Mouse (Mus musculus) heart, adult 11 months (tissue): ENCODE measurements at regions not wholly inside any gene's neighbourhood (a gene's known extent, or its start where the extent isn't known, plus 50 kb on each side); places are given as distances from the start of the nearest gene placed in this dataset.
A peak's percentile ranks its signal among the peaks of the same experiment; 100 is the strongest.

Experiments
- DNase-seq: peaks from one replicate; pipeline ENCODE4 v3.0.0; 2022

- peak; percentile 91 for DNase-seq
These were observed 150.7 kb downstream of the Qrsl1 start for GRCm38 (mm10) chr10:43750854-43751253.

- peak; percentile 96 for DNase-seq
These were observed 149.5 kb downstream of the Qrsl1 start for GRCm38 (mm10) chr10:43751881-43752675.

- peak; percentile 49 for DNase-seq
These were observed 144.5 kb downstream of the Qrsl1 start for GRCm38 (mm10) chr10:43756881-43757565.

GRCm38 (mm10) chr10:43758124-43759025 is 143.2 kb downstream of the Qrsl1 start:
- DNase-seq = peak; percentile 77

- peak; percentile 41 for DNase-seq
These were observed 142.2 kb downstream of the Qrsl1 start for GRCm38 (mm10) chr10:43759186-43759905.

GRCm38 (mm10) chr10:43759906-43760281 is 141.7 kb downstream of the Qrsl1 start:
- peak; percentile 16 for DNase-seq

- DNase-seq = peak; percentile 22
These were observed 139.5 kb downstream of the Qrsl1 start for GRCm38 (mm10) chr10:43761979-43762570.

- peak; percentile 75 for DNase-seq
These were observed 137.0 kb downstream of the Qrsl1 start for GRCm38 (mm10) chr10:43764581-43764980.

GRCm38 (mm10) chr10:43765275-43765674 is 136.3 kb downstream of the Qrsl1 start:
- DNase-seq = peak; percentile 96

- peak; percentile 78 for DNase-seq
These were observed 135.6 kb downstream of the Qrsl1 start for GRCm38 (mm10) chr10:43765829-43766486.

- DNase-seq = peak; percentile 68
These were observed 133.4 kb downstream of the Qrsl1 start for GRCm38 (mm10) chr10:43767961-43768726.

GRCm38 (mm10) chr10:43769026-43769425 is 132.5 kb downstream of the Qrsl1 start:
- DNase-seq = peak; percentile 69

GRCm38 (mm10) chr10:43775807-43776206 is 125.7 kb downstream of the Qrsl1 start:
- DNase-seq = peak; percentile 54

GRCm38 (mm10) chr10:43777612-43778600 is 123.6 kb downstream of the Qrsl1 start:
- DNase-seq = peak; percentile 18

- peak; percentile 67 for DNase-seq
These were observed 121.0 kb downstream of the Qrsl1 start for GRCm38 (mm10) chr10:43780571-43780970.

GRCm38 (mm10) chr10:43783304-43783703 is 118.2 kb downstream of the Qrsl1 start:
- DNase-seq = peak; percentile 31

- DNase-seq = peak; percentile 2
These were observed 110.8 kb downstream of the Qrsl1 start for GRCm38 (mm10) chr10:43790780-43791179.

- DNase-seq = peak; percentile 70
These were observed 110.0 kb downstream of the Qrsl1 start for GRCm38 (mm10) chr10:43791525-43792021.

- peak; percentile 53 for DNase-seq
These were observed 108.9 kb downstream of the Qrsl1 start for GRCm38 (mm10) chr10:43792618-43793017.
